Mouse (Mus musculus) neural tube, embryonic 11.5 days (tissue): Measurements from ENCODE around the gene Gorasp2. TPM values are rescaled to one million over a fixed set of nuclear protein-coding genes. Genes with fewer than 3 reads are reported as not detected.

ENCODE experiments used
- ATAC-seq: fragments of 200-750 bp; cut with Nextera tagmentation; 2 replicates; pipeline ENCODE4 v1.8.0; 2017; ENCODE audit warnings: moderate number of reproducible peaks, mild to moderate bottlenecking, moderate TSS enrichment, moderate library complexity; ENCODE audit not compliant: insufficient read depth, low FRiP score, low TSS enrichment
- DNase-seq: peaks from one replicate; pipeline ENCODE4 v3.0.0-alpha.2; 2015; ENCODE audit warnings: low spot score
- H3K27ac ChIP-seq: fragments of 300-500 bp; sonication (generic); 2 replicates; pipeline ENCODE4 v1.5.1; 2014; ENCODE audit warnings: low read depth, mild to moderate bottlenecking, low read length
- H3K27me3 ChIP-seq: fragments of 300-500 bp; sonication (generic); 2 replicates; pipeline ENCODE4 v1.6.1; 2014; ENCODE audit warnings: mild to moderate bottlenecking, low read length, mixed read lengths; ENCODE audit not compliant: control insufficient read depth, insufficient read depth
- H3K36me3 ChIP-seq: fragments of 300-500 bp; sonication (generic); 2 replicates; pipeline ENCODE4 v1.6.1; 2014; ENCODE audit warnings: mild to moderate bottlenecking, low read length, moderate library complexity, mixed read lengths; ENCODE audit not compliant: control insufficient read depth, insufficient read depth
- H3K4me1 ChIP-seq: fragments of 300-500 bp; sonication (generic); 2 replicates; pipeline ENCODE4 v1.6.1; 2014; ENCODE audit warnings: low read length, mixed read lengths; ENCODE audit not compliant: control insufficient read depth, insufficient read depth
- H3K4me2 ChIP-seq: fragments of 300-500 bp; sonication (generic); 2 replicates; pipeline ENCODE4 v1.6.1; 2014; ENCODE audit warnings: low read depth, mild to moderate bottlenecking, moderate library complexity
- H3K4me3 ChIP-seq: fragments of 300-500 bp; sonication (generic); 2 replicates; pipeline ENCODE4 v1.5.1; 2014; ENCODE audit warnings: low read depth, low read length
- H3K9ac ChIP-seq: fragments of 300-500 bp; sonication (generic); 2 replicates; pipeline ENCODE4 v1.6.1; 2014; ENCODE audit warnings: mild to moderate bottlenecking, low read length
- H3K9me3 ChIP-seq: fragments of 300-500 bp; sonication (generic); 2 replicates; pipeline ENCODE4 v1.6.1; 2016; ENCODE audit warnings: low read length; ENCODE audit not compliant: control insufficient read depth
- WGBS: fragments of 180-500 bp; shearing (Covaris S2); extraction: QIAGEN DNeasy Blood & Tissue Kit; methylation state at CpG from one replicate; pipeline ENCODE4 v1.1.7; 2014; 5-methylcytosine and 5-hydroxymethylcytosine counted together
- polyA plus RNA-seq: library from polyadenylated mRNA; unstranded; fragments of >200 nt; fragmentation: Nextera tagmentation; extraction: Ambion mirVana; gene quantifications from 2 replicates; pipeline ENCODE4 v1.2.1, GENCODE M21; 2014

Gorasp2 gene
- polyA plus RNA-seq, 1 experiment from 2014 or later: 166 TPM

GRCm38 (mm10) chr2:70742588-70742987 lies 81.2 kb downstream of the Gorasp2 start:
- no peak for DNase-seq
- Histone ChIP-seq H3K9ac (no peak overlapping the region), H3K27me3 (no peaks in the 10 kb centered on the region), H3K9me3 (no peaks in the 10 kb centered on the region), H3K4me3 (no peak overlapping the region), H3K4me1 (no peaks in the 10 kb centered on the region), H3K36me3 (peaks cover 6% of the 10 kb centered on the region; the same call in 1 of the 2 replicates), H3K4me2 (no peak overlapping the region), H3K27ac (no peak overlapping the region)
- 86% methylated on average over 2 of the region's 2 CpGs for WGBS
- ATAC-seq: no peak

GRCm38 (mm10) chr2:70751655-70752054 lies 90.3 kb downstream of the Gorasp2 start:
- ATAC-seq (no peak), DNase-seq (no peak)
- Histone ChIP-seq H3K9me3 (no peaks in the 10 kb centered on the region), H3K36me3 (no peaks in the 10 kb centered on the region), H3K27me3 (no peaks in the 10 kb centered on the region), H3K4me2 (no peak overlapping the region), H3K4me1 (no peaks in the 10 kb centered on the region), H3K27ac (no peak overlapping the region), H3K9ac (no peak overlapping the region), H3K4me3 (no peak overlapping the region)
- WGBS: 99% methylated on average over 2 of the region's 2 CpGs

- Histone ChIP-seq H3K36me3 (no peaks in the 10 kb centered on the region), H3K9ac (no peak overlapping the region), H3K27me3 (no peaks in the 10 kb centered on the region), H3K27ac (no peak overlapping the region), H3K4me2 (no peak overlapping the region), H3K4me1 (no peaks in the 10 kb centered on the region), H3K9me3 (no peaks in the 10 kb centered on the region), H3K4me3 (no peak overlapping the region)
- 98% methylated on average over 5 of the region's 5 CpGs for WGBS
- DNase-seq (no peak), ATAC-seq (no peak)
Measured at GRCm38 (mm10) chr2:70752149-70752548, 90.8 kb downstream of the Gorasp2 start.

Other genes with a start within 250 kb of the Gorasp2 start
- gene Sp5, start 186.7 kb upstream of the Gorasp2 start, polyA plus RNA-seq: 2.3 and 2.5 TPM in 2 replicates
- 1.2 and 1.6 TPM in 2 replicates for gene Erich2, start 152.8 kb upstream of the Gorasp2 start, polyA plus RNA-seq
- 9.4 TPM in 2 replicates for gene Gad1, start 108.5 kb upstream of the Gorasp2 start, polyA plus RNA-seq
- gene Gm26558, start 532 bp downstream of the Gorasp2 start, polyA plus RNA-seq: 4.5 and 4.7 TPM in 2 replicates
- 39.0 and 42.0 TPM in 2 replicates for gene Tlk1, start 164.2 kb downstream of the Gorasp2 start, polyA plus RNA-seq